Comparison of ENCODE assay signal across 8 mouse cellular contexts in the genomic region with DNA sequence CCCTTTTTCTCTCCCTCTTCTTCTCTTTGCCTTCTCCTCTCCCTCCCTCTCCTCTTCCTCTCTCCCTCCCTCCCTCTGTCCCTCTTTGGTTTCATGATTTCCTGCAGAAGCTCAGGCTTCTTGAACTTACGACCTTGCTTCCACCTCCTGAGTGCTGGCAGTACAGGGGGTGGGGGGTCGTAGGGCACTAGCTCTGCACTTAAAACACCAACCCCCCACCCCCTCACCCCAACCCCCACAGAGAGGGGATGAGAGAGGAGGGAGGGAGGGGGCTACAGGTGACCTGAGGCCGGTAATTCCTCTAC. TPM values are rescaled to one million over a fixed set of nuclear protein-coding genes. Genes with fewer than 3 reads are reported as not detected.
DNase-seq lines count a peak whose midpoint lies in the region; ATAC-seq and TF ChIP-seq lines count a peak whose summit lies in the region.

No protein-coding gene starts in this region.

- no peak for TF ChIP-seq CTCF in lung, embryonic 14.5 days (IDR thresholded peaks at IDR 0.05; ENCODE audit: low read depth)
- TF ChIP-seq CTCF in small intestine, adult 2 months (IDR thresholded peaks at IDR 0.05; ENCODE audit: extremely low read depth, insufficient read length, insufficient replicate concordance, low read depth, low read length): no peak

- H3K4me2 ChIP-seq in lung, embryonic 14.5 days: peak overlapping the region; percentile 66
- H3K4me2 ChIP-seq in embryonic facial prominence, embryonic 14.5 days (ENCODE audit: low read depth, low read length): peak overlapping the region; percentile 87
- H3K4me2 ChIP-seq in limb, embryonic 11.5 days (ENCODE audit: low read depth, severe bottlenecking): peak overlapping the region; percentile 60

- H3K27ac ChIP-seq in lung, embryonic 14.5 days (ENCODE audit: low read depth): peak overlapping the region; percentile 91
- peak overlapping the region; percentile 84; the same call in 1 of the 2 replicates for H3K27ac ChIP-seq in embryonic facial prominence, embryonic 14.5 days (replicated peaks; ENCODE audit: low read depth, low read length)
- no peak overlapping the region for H3K27ac ChIP-seq in limb, embryonic 11.5 days (replicated peaks; ENCODE audit: low read depth, low read length)
- peak overlapping the region; percentile 96 for H3K27ac ChIP-seq in small intestine, adult 2 months (ENCODE audit: insufficient read depth, low read depth, low read length)

- no peaks in the 10 kb centered on the region; the same call in none of the 2 replicates for H3K4me1 ChIP-seq in lung, embryonic 14.5 days (ENCODE audit: insufficient read depth)
- peaks cover 11% of the 10 kb centered on the region for H3K4me1 ChIP-seq in embryonic facial prominence, embryonic 14.5 days (ENCODE audit: control insufficient read depth, insufficient read depth, low read length)
- H3K4me1 ChIP-seq in limb, embryonic 11.5 days (ENCODE audit: control insufficient read depth, insufficient read depth, low read length): no peaks in the 10 kb centered on the region
- peaks cover 8% of the 10 kb centered on the region; the same call in 1 of the 2 replicates for H3K4me1 ChIP-seq in small intestine, adult 2 months (ENCODE audit: control insufficient read depth, insufficient read depth, insufficient read length, low read length)

- peak; percentile 11; the same call in 1 of the 2 replicates for ATAC-seq in lung, embryonic 14.5 days (ENCODE audit: insufficient read depth)
- ATAC-seq in embryonic facial prominence, embryonic 14.5 days (ENCODE audit: low read depth): no peak
- no peak for ATAC-seq in limb, embryonic 11.5 days (ENCODE audit: insufficient number of reproducible peaks, low FRiP score, low TSS enrichment, low read depth)
- ATAC-seq in granulocyte monocyte progenitor cell, adult 5-6 weeks (replicated peaks; ENCODE audit: poor library complexity, severe bottlenecking): no peak
- ATAC-seq in activated CD4-positive, CD25-positive, alpha-beta regulatory T cell, adult 4 months: no peak

- H3K27me3 ChIP-seq in lung, embryonic 14.5 days (ENCODE audit: insufficient read depth, low read length): no peaks in the 10 kb centered on the region
- no peaks in the 10 kb centered on the region for H3K27me3 ChIP-seq in embryonic facial prominence, embryonic 14.5 days (replicated peaks; ENCODE audit: control insufficient read depth, insufficient read depth, low read length)
- no peaks in the 10 kb centered on the region for H3K27me3 ChIP-seq in limb, embryonic 11.5 days (ENCODE audit: control insufficient read depth, insufficient read depth, low read length)
- H3K27me3 ChIP-seq in small intestine, adult 2 months (ENCODE audit: control insufficient read depth, insufficient read depth, low read length): no peaks in the 10 kb centered on the region

- H3K36me3 ChIP-seq in lung, embryonic 14.5 days (ENCODE audit: insufficient read depth): peaks cover 11% of the 10 kb centered on the region
- peaks cover 7% of the 10 kb centered on the region; the same call in 1 of the 2 replicates for H3K36me3 ChIP-seq in embryonic facial prominence, embryonic 14.5 days (ENCODE audit: control insufficient read depth, insufficient read depth, low read length)
- 0 out of 2 replicates have a peak, but pooled peaks cover 3% of the 10 kb centered on the region for H3K36me3 ChIP-seq in limb, embryonic 11.5 days (ENCODE audit: control insufficient read depth, insufficient read depth, low read length)
- H3K36me3 ChIP-seq in small intestine, adult 2 months (ENCODE audit: control insufficient read depth, insufficient read depth, low read length): peaks cover 5% of the 10 kb centered on the region

- peak overlapping the region; percentile 72 for H3K4me3 ChIP-seq in lung, embryonic 14.5 days (ENCODE audit: low read depth, low read length)
- H3K4me3 ChIP-seq in embryonic facial prominence, embryonic 14.5 days (ENCODE audit: low read depth, low read length): peak overlapping the region; percentile 68
- H3K4me3 ChIP-seq in limb, embryonic 11.5 days (ENCODE audit: low read depth, low read length): peak overlapping the region; percentile 41
- H3K4me3 ChIP-seq in small intestine, adult 2 months (ENCODE audit: low read depth, low read length): peak overlapping the region; percentile 76

- no peak for DNase-seq in lung, embryonic 14.5 days
- no peak for DNase-seq in lung, postnatal 10 days
- DNase-seq in embryonic facial prominence, embryonic 14.5 days (ENCODE audit: low spot score): no peak
- no peak for DNase-seq in limb, embryonic 11.5 days (ENCODE audit: low spot score)
- DNase-seq in adrenal gland, adult 18-20 months (ENCODE audit: low spot score in 2 of 2): no peak

- 1% methylated on average over 3 of the region's 3 CpGs for WGBS in lung, embryonic 14.5 days
- 1% methylated on average over 3 of the region's 3 CpGs for WGBS in embryonic facial prominence, embryonic 14.5 days
- WGBS in limb, embryonic 11.5 days: 3% methylated on average over 3 of the region's 3 CpGs
- 0% methylated on average over 3 of the region's 3 CpGs for WGBS in small intestine, adult 2 months

- peak overlapping the region; percentile 91 for H3K9ac ChIP-seq in lung, embryonic 14.5 days
- H3K9ac ChIP-seq in embryonic facial prominence, embryonic 14.5 days (ENCODE audit: low read depth, low read length): peak overlapping the region; percentile 86
- peak overlapping the region; percentile 63 for H3K9ac ChIP-seq in limb, embryonic 11.5 days (ENCODE audit: low read length)

- no peak for TF ChIP-seq POLR2A in small intestine, adult 2 months (IDR thresholded peaks at IDR 0.05; ENCODE audit: low read depth, low read length)

- peaks cover 4% of the 10 kb centered on the region; the same call in 1 of the 2 replicates for H3K9me3 ChIP-seq in lung, embryonic 14.5 days (ENCODE audit: low read depth, low read length)
- 0 out of 2 replicates have a peak, but pooled peaks cover 4% of the 10 kb centered on the region for H3K9me3 ChIP-seq in embryonic facial prominence, embryonic 14.5 days (ENCODE audit: control insufficient read depth, low read length)
- H3K9me3 ChIP-seq in limb, embryonic 11.5 days (ENCODE audit: control insufficient read depth, low read length): no peaks in the 10 kb centered on the region

RNA-seq across cellular contexts. Expression of a gene that starts 0.8 kb away (rescaled TPM):
- polyA plus RNA-seq in lung, embryonic 14.5 days (2014; fragmentation: Nextera tagmentation; extraction: Ambion mirVana): 48.9 and 50.4 TPM in 2 replicates
- 23.3 and 24.2 TPM in 2 replicates for polyA plus RNA-seq in embryonic facial prominence, embryonic 14.5 days (2014; fragmentation: Nextera tagmentation; extraction: Ambion mirVana)
- polyA plus RNA-seq in limb, embryonic 11.5 days (2014; fragmentation: Nextera tagmentation; extraction: Ambion mirVana): 18.8 and 18.9 TPM in 2 replicates
- polyA plus RNA-seq in small intestine, adult 2 months (2012; rRNA removed): 4.1 and 9.4 TPM in 2 replicates
- total RNA-seq in granulocyte monocyte progenitor cell, adult 5-6 weeks (2014; fragmentation: Nextera tagmentation): 106 and 119 TPM in 2 replicates
- 133 and 147 TPM in 2 replicates for total RNA-seq in granulocyte monocyte progenitor cell, adult 5-6 weeks (2017)
- 10 to 100 TPM; 15.4 to 20.7 TPM for total RNA-seq in adrenal gland, adult 18-20 months (2021)
- 100 to 1,000 TPM; 182 to 204 TPM for polyA plus RNA-seq in activated CD4-positive, CD25-positive, alpha-beta regulatory T cell, adult 4 months (2017; shearing (Covaris generic))
